Mouse (Mus musculus) T-cell, adult 2 months (primary cell): Measurements from ENCODE around the gene Dlst.

Experiments used
- DNase-seq: peaks from one replicate; pipeline ENCODE4 v3.0.0; 2022; ENCODE audit warnings: low spot score

Gene Dlst

GRCm38 (mm10) chr12:85151002-85151774 is 40.6 kb downstream of the Dlst start, which contains the start of gene Rps6kl1:
TSS of gene Rps6kl1 (minus strand) at chr12:85151264.
- DNase-seq = peak; percentile 69

GRCm38 (mm10) chr12:85153011-85153410 is 42.4 kb downstream of the Dlst start:
- no peak for DNase-seq

GRCm38 (mm10) chr12:85156324-85156723 is 45.7 kb downstream of the Dlst start:
- no peak for DNase-seq

- DNase-seq = no peak
These were observed 47.3 kb downstream of the Dlst start for GRCm38 (mm10) chr12:85157797-85158460.

GRCm38 (mm10) chr12:85158801-85159200 is 48.2 kb downstream of the Dlst start:
- DNase-seq = no peak

- DNase-seq = no peak
These were observed 49.0 kb downstream of the Dlst start for GRCm38 (mm10) chr12:85159592-85159991.

GRCm38 (mm10) chr12:85164996-85165395 is 54.4 kb downstream of the Dlst start:
- no peak for DNase-seq

- no peak for DNase-seq
These were observed 56.0 kb downstream of the Dlst start for GRCm38 (mm10) chr12:85166631-85167030.

- DNase-seq = peak; percentile 80
These were observed 58.7 kb downstream of the Dlst start for GRCm38 (mm10) chr12:85169117-85169858.

- DNase-seq = no peak
These were observed 59.2 kb downstream of the Dlst start for GRCm38 (mm10) chr12:85169877-85170276.

- no peak for DNase-seq
These were observed 59.8 kb downstream of the Dlst start for GRCm38 (mm10) chr12:85170284-85170947.

GRCm38 (mm10) chr12:85170948-85171307 is 60.3 kb downstream of the Dlst start:
- DNase-seq = no peak

- DNase-seq = no peak
These were observed 63.4 kb downstream of the Dlst start for GRCm38 (mm10) chr12:85174016-85174415.

- DNase-seq = no peak
These were observed 64.5 kb downstream of the Dlst start for GRCm38 (mm10) chr12:85175087-85175675.

- no peak for DNase-seq
These were observed 65.6 kb downstream of the Dlst start for GRCm38 (mm10) chr12:85175926-85176845.

- peak; percentile 46 for DNase-seq
These were observed 66.4 kb downstream of the Dlst start for GRCm38 (mm10) chr12:85176846-85177523.

- DNase-seq = no peak
These were observed 67.2 kb downstream of the Dlst start, which contains the start of gene Pgf for GRCm38 (mm10) chr12:85177740-85178239. TSS of gene Pgf (minus strand) at chr12:85177790.

GRCm38 (mm10) chr12:85178294-85178693 is 67.7 kb downstream of the Dlst start:
- DNase-seq = no peak

GRCm38 (mm10) chr12:85181475-85182344 is 71.1 kb downstream of the Dlst start:
- DNase-seq = no peak
